In genomic region chr7:79822092-79822695, GRCm38 (mm10) we compare ENCODE assay signal across 30 mouse cellular contexts. TPM values are rescaled to one million over a fixed set of nuclear protein-coding genes. Genes with fewer than 3 reads are reported as not detected.
DNase-seq lines count a peak whose midpoint lies in the region; ATAC-seq lines count a peak whose summit lies in the region.
"Had no signal": no experiment of that assay in that cellular context is flagged by ENCODE, and none has a peak within 500 bp of the region (broad histone marks: within the 10 kb centered on the region; RNA-seq: fewer than 3 reads in every experiment).

No protein-coding gene starts in this region.

- 55% methylated on average over 12 of the region's 12 CpGs for WGBS in liver, embryonic 16.5 days (ENCODE audit: insufficient replicate concordance)
- 66% methylated on average over 12 of the region's 12 CpGs for WGBS in liver, embryonic 12.5 days (ENCODE audit: insufficient replicate concordance)
- 49% methylated on average over 12 of the region's 12 CpGs for WGBS in lung, embryonic 16.5 days

- peaks cover 2% of the 10 kb centered on the region; the same call in 1 of the 2 replicates for H3K36me3 ChIP-seq in liver, embryonic 16.5 days (ENCODE audit: control insufficient read depth, insufficient read depth)
- peaks cover 24% of the 10 kb centered on the region for H3K36me3 ChIP-seq in liver, embryonic 12.5 days
- H3K36me3 ChIP-seq in lung, embryonic 16.5 days (ENCODE audit: control insufficient read depth, insufficient read depth, low read length), result no peaks in the 10 kb centered on the region
- H3K36me3 ChIP-seq: forebrain, embryonic 15.5 days; midbrain, embryonic 13.5 days had no signal

- no peak overlapping the region for H3K27ac ChIP-seq in liver, embryonic 16.5 days (ENCODE audit: low read length)
- H3K27ac ChIP-seq in liver, embryonic 12.5 days, result no peak overlapping the region
- H3K27ac ChIP-seq in lung, embryonic 16.5 days (ENCODE audit: low read length), result no peak overlapping the region; the same call in 1 of the 2 replicates
- H3K27ac ChIP-seq: embryonic facial prominence, embryonic 12.5 days; forebrain, embryonic 15.5 days; heart, embryonic 13.5 days; hindbrain, postnatal 0 days; midbrain, embryonic 13.5 days; stomach, embryonic 15.5 days had no signal

- H3K4me1 ChIP-seq in liver, embryonic 16.5 days (ENCODE audit: control insufficient read depth, low read depth, low read length), result no peaks in the 10 kb centered on the region; the same call in 1 of the 2 replicates
- peaks cover 24% of the 10 kb centered on the region for H3K4me1 ChIP-seq in liver, embryonic 12.5 days
- peaks cover 7% of the 10 kb centered on the region; the same call in 1 of the 2 replicates for H3K4me1 ChIP-seq in lung, embryonic 16.5 days (replicated peaks; ENCODE audit: control insufficient read depth, insufficient read depth, low read length)

- no peaks in the 10 kb centered on the region for H3K9me3 ChIP-seq in liver, embryonic 16.5 days (replicated peaks; ENCODE audit: control insufficient read depth, low read length)
- H3K9me3 ChIP-seq in liver, embryonic 12.5 days (replicated peaks), result no peaks in the 10 kb centered on the region
- no peaks in the 10 kb centered on the region for H3K9me3 ChIP-seq in lung, embryonic 16.5 days (ENCODE audit: control insufficient read depth, low read length)
- H3K9me3 ChIP-seq: embryonic facial prominence, embryonic 12.5 days; forebrain, embryonic 15.5 days; midbrain, embryonic 13.5 days; stomach, embryonic 15.5 days had no signal

- H3K27me3 ChIP-seq in liver, embryonic 16.5 days (ENCODE audit: control insufficient read depth, insufficient read depth, low read depth, low read length), result no peaks in the 10 kb centered on the region
- peaks cover 11% of the 10 kb centered on the region for H3K27me3 ChIP-seq in liver, embryonic 12.5 days (replicated peaks)
- no peaks in the 10 kb centered on the region for H3K27me3 ChIP-seq in lung, embryonic 16.5 days (ENCODE audit: control insufficient read depth, insufficient read depth, low read depth, low read length)
- H3K27me3 ChIP-seq: embryonic facial prominence, embryonic 12.5 days; forebrain, embryonic 15.5 days; stomach, embryonic 15.5 days had no signal

- ATAC-seq in liver, embryonic 16.5 days (ENCODE audit: low read depth), result peak; percentile 27; the same call in 1 of the 2 replicates
- ATAC-seq in liver, embryonic 12.5 days, result no peak
- peak; percentile 45 for ATAC-seq in lung, embryonic 16.5 days (ENCODE audit: low read depth)
- ATAC-seq: CD4-positive, CD25-positive, alpha-beta regulatory T cell, adult 4 months; forebrain, embryonic 15.5 days; hindbrain, postnatal 0 days; liver, postnatal 0 days; midbrain, embryonic 13.5 days; Patski had no signal

- DNase-seq in adipocyte (ENCODE audit: low spot score), result peak; percentile 40
- DNase-seq in lung, postnatal 4 days, result peak; percentile 51 to 63
- DNase-seq in kidney, adult 18-20 months, result no peak
- DNase-seq in retina, postnatal 1 day, result no peak
- DNase-seq: adrenal gland, adult 2 months; cerebellum, adult 11-12 months; cerebellum, postnatal 14 days; gastrocnemius, postnatal 10 days; heart, adult 18-20 months; heart, postnatal 14 days; kidney, postnatal 4 days; layer of hippocampus, adult 9-11 months; liver, postnatal 0 days; thymus, adult 18-20 months had no signal

- no peak overlapping the region for H3K4me2 ChIP-seq in liver, embryonic 16.5 days (ENCODE audit: low read depth, low read length)
- no peak overlapping the region for H3K4me2 ChIP-seq in liver, embryonic 12.5 days
- no peak overlapping the region for H3K4me2 ChIP-seq in lung, embryonic 16.5 days (ENCODE audit: low read depth, low read length)
- H3K4me2 ChIP-seq: embryonic facial prominence, embryonic 12.5 days; forebrain, embryonic 15.5 days; heart, embryonic 13.5 days; midbrain, embryonic 13.5 days; stomach, embryonic 15.5 days had no signal

- H3K4me3 ChIP-seq in liver, embryonic 16.5 days (ENCODE audit: low read depth, low read length), result no peak overlapping the region
- no peak overlapping the region for H3K4me3 ChIP-seq in liver, embryonic 12.5 days
- H3K4me3 ChIP-seq in lung, embryonic 16.5 days (ENCODE audit: low read length), result no peak overlapping the region
- H3K4me3 ChIP-seq: embryonic facial prominence, embryonic 12.5 days; forebrain, embryonic 15.5 days; heart, embryonic 13.5 days; megakaryocyte, embryonic 14.5 days; midbrain, embryonic 13.5 days; myocyte; stomach, embryonic 15.5 days had no signal

- H3K9ac ChIP-seq in liver, embryonic 16.5 days (ENCODE audit: low read depth, low read length), result no peak overlapping the region
- H3K9ac ChIP-seq in liver, embryonic 12.5 days, result no peak overlapping the region
- no peak overlapping the region for H3K9ac ChIP-seq in lung, embryonic 16.5 days (ENCODE audit: low read length)
- H3K9ac ChIP-seq: embryonic facial prominence, embryonic 12.5 days; forebrain, embryonic 15.5 days; heart, embryonic 13.5 days; liver, postnatal 0 days; midbrain, embryonic 13.5 days; stomach, embryonic 15.5 days had no signal

RNA-seq across cellular contexts. Expression of gene Mesp2, which starts 11.7 kb away (rescaled TPM):
- polyA plus RNA-seq in liver, embryonic 16.5 days (2015; fragmentation: Nextera tagmentation; extraction: Ambion mirVana), result 0.07 TPM in 1 of 2 replicates, not detected in the other
- 0.06 TPM in 2 replicates for polyA plus RNA-seq in liver, embryonic 12.5 days (2016; fragmentation: Nextera tagmentation; extraction: Ambion mirVana)
- polyA plus RNA-seq in lung, embryonic 16.5 days (2015; fragmentation: Nextera tagmentation; extraction: Ambion mirVana), result 0.45 and 0.87 TPM in 2 replicates
- polyA plus RNA-seq: myocyte had no signal

RNA-seq across cellular contexts. Expression of gene Mesp1, which starts 28.6 kb away (rescaled TPM):
- 0.09 TPM in 1 of 2 replicates, not detected in the other for polyA plus RNA-seq in liver, embryonic 16.5 days (2015; fragmentation: Nextera tagmentation; extraction: Ambion mirVana)
- 0.10 TPM in 1 of 2 replicates, not detected in the other for polyA plus RNA-seq in liver, embryonic 12.5 days (2016; fragmentation: Nextera tagmentation; extraction: Ambion mirVana)
- polyA plus RNA-seq in lung, embryonic 16.5 days (2015; fragmentation: Nextera tagmentation; extraction: Ambion mirVana), result 0.21 TPM in 1 of 2 replicates, not detected in the other
- polyA plus RNA-seq: adrenal gland, adult 2 months; CD4-positive, CD25-positive, alpha-beta regulatory T cell, adult 4 months; embryonic facial prominence, embryonic 12.5 days; forebrain, embryonic 15.5 days; hindbrain, embryonic 11.5 days; kidney, embryonic 16.5 days; liver, postnatal 0 days; midbrain, embryonic 13.5 days; myocyte; neural tube, embryonic 14.5 days; Patski had no signal

RNA-seq across cellular contexts. Expression of gene Anpep, which starts 38.7 kb away (rescaled TPM):
- polyA plus RNA-seq in liver, embryonic 16.5 days (2015; fragmentation: Nextera tagmentation; extraction: Ambion mirVana), result 16.8 and 26.6 TPM in 2 replicates
- 12.8 and 13.8 TPM in 2 replicates for polyA plus RNA-seq in liver, embryonic 12.5 days (2016; fragmentation: Nextera tagmentation; extraction: Ambion mirVana)
- polyA plus RNA-seq in lung, embryonic 16.5 days (2015; fragmentation: Nextera tagmentation; extraction: Ambion mirVana), result 7.4 and 9.7 TPM in 2 replicates

Comparison
In these comparisons a context has a peak if more than half of its experiments do, and no peak if none do; other contexts are left out.
1. DNase-seq: peak in adipocyte (single experiment) and lung, postnatal 4 days (2 of 2); none in kidney, adult 18-20 months (single experiment) and retina, postnatal 1 day (single experiment).